Mouse (Mus musculus): ENCODE measurements around the gene Cyp2c70.
A peak's percentile ranks its signal among the peaks of the same experiment; 100 is the strongest.
"Not testable (repeated sequence)": the region's sequence is repeated elsewhere in the genome, so short reads cannot be mapped to it uniquely, and the experiment has no call there.

Gene Cyp2c70

GRCm38 (mm10) chr19:40187160-40187559 lies at the start of gene Cyp2c70:
Gene Cyp2c70, minus strand, starts transcription at chr19:40187333.
- no peak for DNase-seq (ENCODE audit: low spot score)

DNA sequence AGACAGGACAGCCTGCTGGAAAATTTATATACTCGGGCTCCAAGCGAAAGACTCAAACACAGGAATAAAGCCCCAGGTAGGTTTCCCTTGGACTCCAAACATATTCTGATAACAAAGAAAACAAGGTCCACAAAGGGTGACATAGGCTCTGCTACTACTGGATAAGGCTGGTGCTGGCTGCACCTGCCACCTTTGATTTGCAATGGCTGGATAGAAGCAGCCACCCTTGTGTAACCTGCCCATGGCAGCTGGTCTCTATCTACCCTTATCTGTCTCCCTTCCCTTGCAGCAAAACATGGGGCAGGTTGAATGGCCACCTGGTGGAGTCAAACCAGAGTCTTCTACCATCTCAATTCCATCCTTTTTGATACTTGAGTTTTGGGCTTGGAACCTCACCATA lies 45.4 kb upstream of the Cyp2c70 start:
- no peak for DNase-seq (ENCODE audit: low spot score)

DNA sequence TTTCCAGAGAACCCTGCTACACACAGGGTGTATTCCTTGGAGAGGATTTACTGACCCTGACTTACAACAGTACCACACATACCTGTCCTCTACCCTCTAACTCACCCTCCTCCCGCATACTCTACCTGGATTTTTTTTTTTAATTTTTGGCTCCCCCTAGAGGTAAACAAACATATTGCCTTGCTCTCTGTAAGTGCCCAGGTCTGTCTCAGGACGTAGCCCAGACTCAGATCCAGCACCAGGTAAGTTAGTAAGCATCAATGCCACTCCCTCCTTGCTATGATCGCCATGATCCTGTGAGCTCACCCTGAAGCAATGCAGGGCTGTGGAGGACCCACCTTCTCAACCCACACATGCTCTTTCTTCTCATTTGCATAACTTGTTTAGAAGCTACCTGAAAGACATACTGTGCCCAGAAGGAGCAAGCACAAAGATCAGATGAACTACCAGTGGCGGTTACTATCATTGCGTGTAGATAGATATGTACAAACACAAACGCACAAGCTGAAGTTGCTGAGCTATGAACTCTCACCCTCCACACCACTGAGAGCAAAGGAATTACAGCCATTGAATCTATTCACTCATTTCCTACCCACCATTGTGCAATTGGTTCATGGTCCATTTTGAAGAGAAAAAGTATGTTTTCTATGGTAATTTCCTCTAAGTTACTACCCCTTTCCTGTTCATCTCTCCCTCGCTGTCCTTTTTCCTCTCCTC lies 44.9 kb upstream of the Cyp2c70 start:
- DNase-seq (ENCODE audit: low spot score): no peak

- no peak for DNase-seq (ENCODE audit: low spot score)
These were observed 44.1 kb upstream of the Cyp2c70 start for GRCm38 (mm10) chr19:40231074-40231738.

- no peak for DNase-seq (ENCODE audit: low spot score)
These were observed 39.5 kb upstream of the Cyp2c70 start for GRCm38 (mm10) chr19:40226516-40227151.

DNA sequence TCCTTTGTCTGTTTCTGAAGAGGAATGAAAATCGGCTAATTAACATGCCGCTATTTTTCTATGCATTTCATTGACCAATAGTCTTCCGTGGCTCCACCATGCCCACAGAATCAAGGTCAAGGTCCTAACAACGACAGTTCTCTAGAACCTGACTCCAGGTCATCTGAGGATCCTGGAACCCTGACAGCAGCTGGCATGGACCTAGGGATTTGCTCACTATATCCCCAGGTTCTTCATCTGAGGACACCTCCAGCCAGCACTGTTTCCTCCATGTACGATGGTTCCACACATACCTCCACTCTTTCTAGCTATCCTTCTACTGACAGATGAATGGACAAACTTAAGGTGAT lies 38.6 kb upstream of the Cyp2c70 start:
- DNase-seq (ENCODE audit: low spot score): no peak

DNA sequence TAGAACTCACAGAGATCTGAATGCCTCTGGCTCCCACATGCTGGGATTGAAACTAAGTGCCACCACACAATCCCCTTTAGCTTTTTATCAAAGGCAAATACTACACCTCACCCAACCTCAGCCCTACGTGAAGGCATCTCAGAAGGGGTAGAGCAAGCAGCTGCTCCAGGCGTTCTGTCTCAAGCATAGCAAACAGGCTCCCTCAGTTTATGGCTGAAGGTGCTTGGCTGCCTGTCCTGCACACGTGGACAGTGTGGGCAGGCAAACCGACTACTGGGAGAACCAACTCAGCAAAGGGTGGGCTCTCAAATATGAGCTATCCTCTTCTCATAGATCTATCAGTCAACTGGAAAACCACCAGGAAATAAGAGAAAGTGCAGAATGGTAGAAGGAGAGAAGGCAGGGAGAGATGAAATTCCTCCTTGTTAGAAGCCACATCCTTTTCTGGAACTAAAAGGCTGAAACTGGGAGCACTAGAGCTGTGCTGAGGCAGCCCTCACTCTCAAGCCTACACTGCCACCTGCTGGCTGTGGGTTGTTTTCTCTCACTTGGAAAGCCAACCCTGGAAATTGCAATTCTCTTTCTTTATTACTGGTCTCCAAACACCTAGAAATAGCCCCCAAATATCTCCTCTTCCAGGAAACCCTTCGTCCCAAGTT lies 38.1 kb upstream of the Cyp2c70 start:
- peak; percentile 84 for DNase-seq (ENCODE audit: low spot score)

DNA sequence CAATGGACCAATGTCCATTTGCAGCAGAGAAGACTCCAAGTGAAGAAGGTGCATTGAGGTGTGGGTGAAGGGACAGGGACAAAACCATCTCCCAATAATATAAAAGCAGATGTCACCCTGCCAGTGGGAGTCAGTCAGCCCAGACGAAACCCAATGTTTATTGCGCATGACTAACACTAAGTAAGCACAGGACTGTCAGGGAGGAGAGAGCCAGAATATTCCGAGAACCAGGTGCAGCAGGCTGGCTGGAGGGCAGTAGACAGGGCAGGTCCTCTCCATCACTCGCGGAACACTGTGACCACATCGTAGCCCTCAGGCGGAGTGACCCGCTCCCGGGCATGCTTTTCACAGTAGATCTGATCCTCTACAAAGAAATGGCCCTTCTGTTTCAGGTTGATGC lies 35.2 kb upstream of the Cyp2c70 start:
- DNase-seq (ENCODE audit: low spot score): not testable (repeated sequence)

DNA sequence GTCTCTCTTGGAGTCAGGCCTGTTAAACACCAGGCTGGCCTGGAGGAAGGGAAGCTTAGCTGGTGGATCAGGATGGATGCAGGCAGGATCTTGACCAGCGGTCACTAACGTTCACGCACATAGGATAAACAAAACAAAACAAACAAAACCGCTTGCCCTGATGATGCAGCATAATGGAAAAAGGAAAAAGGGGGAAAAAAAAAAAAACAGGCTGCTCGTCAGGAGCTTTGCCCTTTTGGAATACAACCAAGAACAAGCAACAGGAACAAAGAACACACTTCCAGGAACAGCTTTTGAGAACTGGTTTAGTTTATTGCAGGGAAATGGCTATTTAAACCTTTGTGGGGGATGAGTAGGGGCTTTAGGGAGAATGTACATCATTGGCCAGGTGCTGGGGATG lies 33.7 kb upstream of the Cyp2c70 start:
- DNase-seq (ENCODE audit: low spot score): no peak

GRCm38 (mm10) chr19:40202947-40203346 lies 15.8 kb upstream of the Cyp2c70 start:
- not testable (repeated sequence) for DNase-seq (ENCODE audit: low spot score)

DNA sequence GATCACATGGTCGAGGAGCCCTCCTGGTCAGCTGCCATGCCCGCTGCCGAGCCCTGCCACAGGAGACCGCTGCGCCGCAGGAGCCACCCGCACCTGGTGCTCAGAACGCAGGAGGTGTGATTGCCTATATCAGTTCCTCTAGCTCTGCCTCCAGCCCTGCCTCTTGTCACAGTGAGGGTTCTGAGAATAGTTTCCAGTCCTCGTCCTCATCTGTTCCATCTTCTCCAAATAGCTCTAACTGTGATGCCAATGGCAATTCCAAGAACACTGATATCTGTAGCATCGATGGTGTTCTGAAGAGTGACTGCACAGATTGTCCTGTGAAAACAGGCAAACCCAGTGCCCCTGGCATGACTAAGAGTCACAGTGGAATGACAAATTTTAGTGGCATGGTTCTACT lies 3.5 kb upstream of the Cyp2c70 start:
- no peak for DNase-seq (ENCODE audit: low spot score)

- no peak for DNase-seq (ENCODE audit: low spot score)
These were observed 3.5 kb downstream of the Cyp2c70 start for GRCm38 (mm10) chr19:40183600-40183999.

- no peak for DNase-seq (ENCODE audit: low spot score)
These were observed 8.8 kb downstream of the Cyp2c70 start for GRCm38 (mm10) chr19:40178311-40178710.

- DNase-seq (ENCODE audit: low spot score): not testable (repeated sequence)
These were observed 18.7 kb downstream of the Cyp2c70 start for GRCm38 (mm10) chr19:40168391-40168790.

GRCm38 (mm10) chr19:40126996-40127395 lies 60.1 kb downstream of the Cyp2c70 start:
- DNase-seq (ENCODE audit: low spot score): not testable (repeated sequence)

DNA sequence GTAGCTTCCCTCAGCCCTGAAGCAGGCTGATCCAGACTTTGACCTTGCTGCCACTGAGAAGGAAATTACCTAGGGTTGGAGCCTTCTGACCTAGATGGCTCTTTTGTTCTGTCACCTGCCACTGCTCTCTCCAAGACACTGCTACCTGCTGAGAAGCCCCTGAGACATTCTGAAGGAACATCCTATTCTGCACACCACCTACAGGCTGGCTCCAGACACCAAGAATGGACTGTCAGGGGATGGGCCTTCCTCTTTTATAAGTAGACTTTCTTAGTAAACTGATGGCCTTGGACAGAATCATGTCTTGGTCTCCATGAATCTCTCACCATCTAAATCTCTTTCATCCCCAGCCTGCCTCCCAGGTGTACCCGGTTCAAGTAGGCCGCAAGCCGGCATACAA lies 62.0 kb downstream of the Cyp2c70 start:
- not testable (repeated sequence) for DNase-seq (ENCODE audit: low spot score)

- not testable (repeated sequence) for DNase-seq (ENCODE audit: low spot score)
These were observed 67.5 kb downstream of the Cyp2c70 start for GRCm38 (mm10) chr19:40119624-40120023.
